Mouse (Mus musculus): ENCODE results near the gene Zfp978. TPM values are rescaled to one million over a fixed set of nuclear protein-coding genes. Genes with fewer than 3 reads are reported as not detected.
"Not testable (repeated sequence)": the region's sequence is repeated elsewhere in the genome, so short reads cannot be mapped to it uniquely, and the experiment has no call there.

The Zfp978 gene
- polyA plus RNA-seq, 1 experiment from 2014 or later = not detected

DNA sequence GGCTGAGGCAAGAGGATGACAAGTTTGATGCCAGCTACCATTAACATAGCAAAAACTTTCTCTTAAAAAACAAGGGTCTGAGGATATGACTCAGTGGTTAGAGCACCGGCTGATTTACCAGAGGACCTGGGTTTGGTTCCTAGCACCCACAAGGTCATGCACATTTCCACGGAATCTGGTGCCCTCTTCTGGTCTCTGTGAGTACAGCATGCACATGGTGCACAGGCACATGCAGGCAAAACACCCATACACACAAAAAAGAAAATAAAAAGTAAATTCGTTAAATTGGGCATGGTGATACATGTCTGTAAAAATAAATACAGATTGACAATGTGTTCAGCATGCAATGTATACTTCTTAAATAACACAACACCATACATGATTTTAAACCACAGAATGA is 20.9 kb upstream of the Zfp978 start:
- ATAC-seq (ENCODE audit: low FRiP score); H3K27ac ChIP-seq; DNase-seq (ENCODE audit: low spot score); H3K36me3 ChIP-seq (replicated peaks; ENCODE audit: control insufficient read depth, insufficient read depth); H3K4me1 ChIP-seq (replicated peaks; ENCODE audit: control insufficient read depth, insufficient read depth, low read length); H3K9ac ChIP-seq; H3K4me2 ChIP-seq (replicated peaks); H3K27me3 ChIP-seq (ENCODE audit: control insufficient read depth, insufficient read depth, low read length); H3K4me3 ChIP-seq (replicated peaks; ENCODE audit: low read length): not testable (repeated sequence)
- 69% methylated on average over 3 of the region's 3 CpGs for WGBS
- H3K9me3 ChIP-seq (ENCODE audit: control insufficient read depth, low read length) = peaks cover 70% of the 10 kb centered on the region

GRCm38 (mm10) chr4:147340876-147341275 is 20.2 kb upstream of the Zfp978 start:
- not testable (repeated sequence) for H3K9ac ChIP-seq; DNase-seq (ENCODE audit: low spot score); H3K4me2 ChIP-seq (replicated peaks); H3K4me1 ChIP-seq (replicated peaks; ENCODE audit: control insufficient read depth, insufficient read depth, low read length); H3K27me3 ChIP-seq (ENCODE audit: control insufficient read depth, insufficient read depth, low read length); H3K4me3 ChIP-seq (replicated peaks; ENCODE audit: low read length); H3K36me3 ChIP-seq (replicated peaks; ENCODE audit: control insufficient read depth, insufficient read depth); ATAC-seq (ENCODE audit: low FRiP score); H3K27ac ChIP-seq
- WGBS = 84% methylated on average over 3 of the region's 3 CpGs
- peaks cover 67% of the 10 kb centered on the region for H3K9me3 ChIP-seq (ENCODE audit: control insufficient read depth, low read length)

DNA sequence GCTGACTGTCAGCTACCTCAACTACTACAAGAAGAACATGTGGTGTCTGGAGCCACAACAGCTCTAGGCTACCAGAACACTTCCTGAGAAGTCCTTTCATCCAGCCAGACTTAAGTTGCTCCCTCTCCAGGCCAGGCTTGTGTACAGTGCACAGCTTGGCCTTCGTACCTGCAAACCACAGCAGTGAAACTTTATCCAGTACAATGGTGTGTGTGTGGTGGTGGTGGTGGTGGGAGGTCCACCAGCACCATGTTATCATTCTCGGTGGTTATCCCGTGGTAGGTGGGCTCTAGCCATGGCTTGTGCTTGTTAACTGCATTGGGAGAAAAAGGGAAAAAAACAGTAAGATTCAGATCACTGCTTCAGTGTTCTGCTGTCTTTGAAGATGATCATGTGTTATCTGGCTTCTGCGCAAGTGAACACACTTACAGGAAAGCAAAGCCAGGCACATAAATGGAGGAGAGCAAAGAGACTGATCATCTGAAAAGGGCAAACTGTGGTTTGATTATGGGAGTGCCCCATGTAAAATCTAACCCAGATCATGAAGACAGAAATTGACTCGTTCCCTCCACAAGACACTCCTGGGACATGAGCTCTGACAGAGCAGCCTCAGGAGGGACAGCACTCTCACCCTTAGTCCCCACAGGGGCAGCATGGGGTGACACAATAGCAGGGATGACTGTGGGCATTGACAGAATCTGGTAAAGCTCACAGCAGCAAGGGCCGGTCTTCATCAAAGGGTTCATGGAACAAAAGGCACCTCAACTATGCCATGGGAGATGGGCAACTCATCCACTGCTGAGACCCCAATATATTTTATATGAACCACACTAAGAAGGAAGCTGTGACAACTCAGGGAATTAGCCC is 17.8 kb upstream of the Zfp978 start:
- not testable (repeated sequence) for H3K4me3 ChIP-seq (replicated peaks; ENCODE audit: low read length); DNase-seq (ENCODE audit: low spot score); H3K4me1 ChIP-seq (replicated peaks; ENCODE audit: control insufficient read depth, insufficient read depth, low read length); H3K27ac ChIP-seq; H3K4me2 ChIP-seq (replicated peaks); H3K36me3 ChIP-seq (replicated peaks; ENCODE audit: control insufficient read depth, insufficient read depth); H3K27me3 ChIP-seq (ENCODE audit: control insufficient read depth, insufficient read depth, low read length); H3K9ac ChIP-seq
- WGBS = 82% methylated on average over 6 of the region's 6 CpGs
- peak; percentile 93 for ATAC-seq (ENCODE audit: low FRiP score)
- H3K9me3 ChIP-seq (ENCODE audit: control insufficient read depth, low read length) = peaks cover 59% of the 10 kb centered on the region

- not testable (repeated sequence) for H3K4me3 ChIP-seq (replicated peaks; ENCODE audit: low read length); H3K9ac ChIP-seq; H3K36me3 ChIP-seq (replicated peaks; ENCODE audit: control insufficient read depth, insufficient read depth); H3K27ac ChIP-seq; ATAC-seq (ENCODE audit: low FRiP score); H3K4me2 ChIP-seq (replicated peaks); H3K4me1 ChIP-seq (replicated peaks; ENCODE audit: control insufficient read depth, insufficient read depth, low read length); H3K27me3 ChIP-seq (ENCODE audit: control insufficient read depth, insufficient read depth, low read length); DNase-seq (ENCODE audit: low spot score)
- H3K9me3 ChIP-seq (ENCODE audit: control insufficient read depth, low read length) = peaks cover 63% of the 10 kb centered on the region
- whole genome bisulfite sequencing = 87% methylated on average over 2 of the region's 2 CpGs
Measured at GRCm38 (mm10) chr4:147345061-147345554, 16.0 kb upstream of the Zfp978 start.

DNA sequence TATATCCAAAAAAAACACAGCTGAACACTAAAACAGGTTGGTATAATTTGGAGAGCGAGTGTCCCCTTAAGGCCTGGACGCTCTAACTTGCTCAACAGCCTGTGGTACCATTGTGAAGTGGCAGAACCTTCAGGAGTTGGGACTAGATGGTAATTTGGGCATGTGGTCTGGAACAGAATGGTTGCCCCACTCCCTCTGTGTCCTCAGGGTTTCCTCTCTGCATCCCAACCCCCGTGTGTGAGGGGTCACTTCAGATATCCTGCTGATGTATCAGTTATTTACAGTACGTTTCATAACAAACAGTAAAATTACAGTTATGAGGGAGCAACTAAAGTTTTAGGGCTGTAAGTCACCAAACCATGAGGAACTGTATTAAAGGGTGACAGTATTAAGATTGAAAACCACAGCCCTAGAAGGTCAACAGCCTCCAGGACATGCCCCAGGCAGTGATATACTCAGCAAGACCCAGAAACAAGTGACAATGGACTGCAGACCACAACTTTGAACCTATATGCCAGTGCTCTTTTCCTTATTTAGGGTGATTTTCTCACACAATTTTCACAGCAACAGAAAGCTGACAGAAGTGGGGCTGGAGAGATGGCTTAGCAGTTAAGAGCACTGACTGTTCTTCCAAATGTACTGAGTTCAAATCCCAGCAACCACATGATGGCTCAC is 14.6 kb upstream of the Zfp978 start:
- WGBS = 70% methylated on average over 4 of the region's 4 CpGs
- DNase-seq (ENCODE audit: low spot score) = not testable (repeated sequence)

DNA sequence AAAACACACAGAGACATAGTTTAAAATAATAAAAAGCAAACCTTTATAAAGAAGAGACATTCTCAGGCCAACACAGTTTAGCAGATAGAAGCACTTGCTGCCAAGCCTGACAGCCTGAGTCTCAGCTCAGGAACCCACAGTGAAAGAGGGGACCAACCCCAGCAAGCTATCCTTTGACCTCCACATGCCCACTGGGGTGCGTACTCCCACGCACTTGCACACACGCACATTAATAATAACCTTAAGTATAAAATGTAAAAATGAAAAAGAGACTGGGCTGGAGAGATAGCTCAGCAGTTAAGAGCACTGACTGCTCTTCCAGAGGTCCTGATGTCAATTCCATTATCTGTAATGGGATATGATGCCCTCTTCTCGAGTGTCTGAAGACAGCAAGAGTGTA is 13.8 kb upstream of the Zfp978 start:
- not testable (repeated sequence) for H3K4me2 ChIP-seq (replicated peaks); ATAC-seq (ENCODE audit: low FRiP score); H3K27ac ChIP-seq; H3K36me3 ChIP-seq (replicated peaks; ENCODE audit: control insufficient read depth, insufficient read depth); H3K27me3 ChIP-seq (ENCODE audit: control insufficient read depth, insufficient read depth, low read length); H3K9ac ChIP-seq; DNase-seq (ENCODE audit: low spot score); H3K4me3 ChIP-seq (replicated peaks; ENCODE audit: low read length); H3K4me1 ChIP-seq (replicated peaks; ENCODE audit: control insufficient read depth, insufficient read depth, low read length)
- WGBS = 63% methylated on average over 4 of the region's 4 CpGs
- peaks cover 68% of the 10 kb centered on the region for H3K9me3 ChIP-seq (ENCODE audit: control insufficient read depth, low read length)

More for the DNA sequence above, 14.6 kb upstream of the Zfp978 start:
- not testable (repeated sequence) for H3K27ac ChIP-seq; H3K4me3 ChIP-seq (replicated peaks; ENCODE audit: low read length); H3K27me3 ChIP-seq (ENCODE audit: control insufficient read depth, insufficient read depth, low read length); H3K4me1 ChIP-seq (replicated peaks; ENCODE audit: control insufficient read depth, insufficient read depth, low read length); H3K36me3 ChIP-seq (replicated peaks; ENCODE audit: control insufficient read depth, insufficient read depth); H3K9ac ChIP-seq; H3K4me2 ChIP-seq (replicated peaks); ATAC-seq (ENCODE audit: low FRiP score)
- peaks cover 68% of the 10 kb centered on the region for H3K9me3 ChIP-seq (ENCODE audit: control insufficient read depth, low read length)

DNA sequence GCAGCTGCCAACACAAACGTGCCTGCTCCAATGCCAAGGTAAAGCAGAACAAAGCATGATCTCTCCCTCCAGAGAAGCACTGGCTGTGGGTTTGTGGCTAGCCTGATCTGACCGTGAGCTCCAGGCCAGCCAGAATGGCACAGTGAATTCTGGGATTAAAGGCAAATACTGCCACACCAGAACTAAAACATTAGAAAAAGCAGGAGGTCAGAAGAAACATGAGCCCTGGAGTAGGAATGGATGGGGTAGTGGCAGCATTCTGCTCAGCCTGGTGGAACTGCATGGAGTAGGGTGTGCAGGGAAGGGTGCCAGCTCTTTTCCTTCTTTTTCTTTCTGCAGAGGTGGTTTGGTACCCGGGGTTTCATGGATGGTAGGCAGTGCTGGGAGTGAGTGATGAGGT is 13.2 kb upstream of the Zfp978 start:
- WGBS = 66% methylated on average over 1 of the region's 3 CpGs
- H3K4me3 ChIP-seq (replicated peaks; ENCODE audit: low read length); DNase-seq (ENCODE audit: low spot score); H3K4me2 ChIP-seq (replicated peaks); H3K27ac ChIP-seq; H3K9ac ChIP-seq; ATAC-seq (ENCODE audit: low FRiP score); H3K4me1 ChIP-seq (replicated peaks; ENCODE audit: control insufficient read depth, insufficient read depth, low read length); H3K36me3 ChIP-seq (replicated peaks; ENCODE audit: control insufficient read depth, insufficient read depth); H3K27me3 ChIP-seq (ENCODE audit: control insufficient read depth, insufficient read depth, low read length): not testable (repeated sequence)
- H3K9me3 ChIP-seq (ENCODE audit: control insufficient read depth, low read length) = peaks cover 66% of the 10 kb centered on the region

DNA sequence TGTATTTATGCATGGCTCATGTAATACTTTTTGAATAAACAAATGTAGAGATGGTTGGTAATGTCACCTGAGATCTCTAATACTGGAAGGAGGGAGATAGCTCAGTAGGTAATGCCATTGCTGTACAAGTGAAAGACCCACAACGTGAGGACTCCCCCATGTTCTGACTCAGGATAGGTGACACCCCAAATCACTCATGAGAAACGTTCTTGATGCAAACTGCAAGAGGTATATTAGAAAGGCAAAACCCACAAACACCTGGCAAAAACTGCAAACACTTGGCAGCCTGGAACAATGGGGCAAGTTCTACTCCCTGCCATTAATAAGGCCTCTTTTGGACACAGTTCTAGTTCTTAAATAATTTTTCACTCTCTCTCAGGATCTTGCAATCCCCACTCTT is 12.7 kb upstream of the Zfp978 start:
- peaks cover 61% of the 10 kb centered on the region for H3K9me3 ChIP-seq (ENCODE audit: control insufficient read depth, low read length)
- H3K9ac ChIP-seq; H3K4me2 ChIP-seq (replicated peaks); ATAC-seq (ENCODE audit: low FRiP score); H3K4me1 ChIP-seq (replicated peaks; ENCODE audit: control insufficient read depth, insufficient read depth, low read length); H3K27ac ChIP-seq; H3K4me3 ChIP-seq (replicated peaks; ENCODE audit: low read length); H3K36me3 ChIP-seq (replicated peaks; ENCODE audit: control insufficient read depth, insufficient read depth); DNase-seq (ENCODE audit: low spot score); H3K27me3 ChIP-seq (ENCODE audit: control insufficient read depth, insufficient read depth, low read length): not testable (repeated sequence)
- 82% methylated on average over 2 of the region's 2 CpGs for WGBS

GRCm38 (mm10) chr4:147348906-147349686 is 12.0 kb upstream of the Zfp978 start:
- not testable (repeated sequence) for H3K4me3 ChIP-seq (replicated peaks; ENCODE audit: low read length); H3K27ac ChIP-seq; H3K27me3 ChIP-seq (ENCODE audit: control insufficient read depth, insufficient read depth, low read length); H3K36me3 ChIP-seq (replicated peaks; ENCODE audit: control insufficient read depth, insufficient read depth); H3K4me1 ChIP-seq (replicated peaks; ENCODE audit: control insufficient read depth, insufficient read depth, low read length); H3K9ac ChIP-seq; H3K4me2 ChIP-seq (replicated peaks); DNase-seq (ENCODE audit: low spot score); ATAC-seq (ENCODE audit: low FRiP score)
- H3K9me3 ChIP-seq (ENCODE audit: control insufficient read depth, low read length) = peaks cover 54% of the 10 kb centered on the region
- 91% methylated on average over 18 of the region's 19 CpGs for WGBS

Data from hindbrain, embryonic 14.5 days (tissue).